Mouse (Mus musculus) CH12.LX (cell line): ENCODE results near the gene Arid5b.

Experiments used
- CHD1 ChIP-seq: IDR thresholded peaks from 2 replicates; pipeline ENCODE4 v1.6.1; 2012; ENCODE audit warnings: low read depth, low read length, improper control_type of control experiment, inconsistent platforms
- CTCF ChIP-seq, 2 experiments: IDR thresholded peaks in 1 of 2; conservative IDR thresholded peaks in 1 of 2; 2 replicates each; pipeline ENCODE4 v1.5.1; 2011 to 2012; ENCODE audit warnings: low read depth in 2 of 2, low read length in 2 of 2, improper control_type of control experiment in 1 of 2, inconsistent platforms in 1 of 2, mild to moderate bottlenecking in 1 of 2, moderate library complexity in 1 of 2
- EP300 ChIP-seq: IDR thresholded peaks from 2 replicates; pipeline ENCODE4 v1.6.1; 2011; ENCODE audit warnings: low read length, improper control_type of control experiment
- GABPA ChIP-seq: IDR thresholded peaks from 2 replicates; pipeline ENCODE4 v1.6.1; 2012; ENCODE audit warnings: low read depth, low read length, improper control_type of control experiment, inconsistent platforms; ENCODE audit not compliant: insufficient replicate concordance
- NELFE ChIP-seq: IDR thresholded peaks from 2 replicates; pipeline ENCODE4 v1.6.1; 2011; ENCODE audit warnings: low read depth, low read length, improper control_type of control experiment
- POLR2A ChIP-seq: IDR thresholded peaks from 2 replicates; pipeline ENCODE4 v1.6.1; 2011; ENCODE audit warnings: low read depth, mild to moderate bottlenecking, improper control_type of control experiment, low read length
- TBP ChIP-seq: conservative IDR thresholded peaks from 2 replicates; pipeline ENCODE4 v1.6.1; 2011; ENCODE audit warnings: low read depth, low read length, improper control_type of control experiment

- TF ChIP-seq CHD1, result no peak
- no peak for TF ChIP-seq GABPA
- no peak for TF ChIP-seq CTCF (conservative IDR thresholded peaks at IDR 0.05 in 1 of 2, IDR thresholded peaks at IDR 0.05 in 1 of 2; ENCODE audit: low read depth in 2 of 2, low read length in 2 of 2)
- TF ChIP-seq EP300, result no peak
- no peak for TF ChIP-seq NELFE
- no peak for TF ChIP-seq POLR2A
- TF ChIP-seq TBP, result no peak
These were observed 148.9 kb downstream of the Arid5b start for GRCm38 (mm10) chr10:68129651-68130050.
